Mouse (Mus musculus): ENCODE data around the gene Klf8. TPM values are rescaled to one million over a fixed set of nuclear protein-coding genes. Genes with fewer than 3 reads are reported as not detected.

The Klf8 gene
- polyA plus RNA-seq, 1 experiment from 2014 or later = 0.90 TPM

- Histone ChIP-seq H3K27ac (no peak overlapping the region), H3K4me3 (peak overlapping the region; percentile 55), H3K4me1 (0 out of 2 replicates have a peak, but pooled peaks cover 3% of the 10 kb centered on the region), H3K9me3 (replicated peaks) (no peaks in the 10 kb centered on the region), H3K36me3 (no peaks in the 10 kb centered on the region), H3K27me3 (ENCODE audit: low read depth, poor library complexity, severe bottlenecking) (peaks cover 69% of the 10 kb centered on the region)
- WGBS = 10% methylated on average over 15 of the region's 15 CpGs
- peak; percentile 39 for DNase-seq (ENCODE audit: low spot score)
Observed at GRCm38 (mm10) chrX:153360216-153360590, 122.9 kb downstream of the Klf8 start.

- no peaks in the 10 kb centered on the region for H3K36me3 ChIP-seq
- DNase-seq (ENCODE audit: low spot score) = no peak
- 20% methylated on average over 9 of the region's 9 CpGs for WGBS
- H3K4me1 ChIP-seq = 0 out of 2 replicates have a peak, but pooled peaks cover 3% of the 10 kb centered on the region
- peaks cover 63% of the 10 kb centered on the region for H3K27me3 ChIP-seq (ENCODE audit: low read depth, poor library complexity, severe bottlenecking)
- H3K27ac ChIP-seq = no peak overlapping the region
- H3K4me3 ChIP-seq = peak overlapping the region; percentile 55
- H3K9me3 ChIP-seq (replicated peaks) = no peaks in the 10 kb centered on the region
Observed at GRCm38 (mm10) chrX:153360666-153361269, 123.5 kb downstream of the Klf8 start.

- Histone ChIP-seq H3K4me3 (no peak overlapping the region), H3K27ac (no peak overlapping the region), H3K4me1 (no peaks in the 10 kb centered on the region), H3K27me3 (ENCODE audit: low read depth, poor library complexity, severe bottlenecking) (peaks cover 12% of the 10 kb centered on the region), H3K9me3 (replicated peaks) (no peaks in the 10 kb centered on the region), H3K36me3 (no peaks in the 10 kb centered on the region)
- DNase-seq (ENCODE audit: low spot score) = no peak
- WGBS = 41% methylated on average over 5 of the region's 5 CpGs
Observed at GRCm38 (mm10) chrX:153366754-153367153, 129.5 kb downstream of the Klf8 start.

- WGBS = 32% methylated on average over 8 of the region's 8 CpGs
Observed at GRCm38 (mm10) chrX:153369780-153370179, 132.5 kb downstream of the Klf8 start.

DNA sequence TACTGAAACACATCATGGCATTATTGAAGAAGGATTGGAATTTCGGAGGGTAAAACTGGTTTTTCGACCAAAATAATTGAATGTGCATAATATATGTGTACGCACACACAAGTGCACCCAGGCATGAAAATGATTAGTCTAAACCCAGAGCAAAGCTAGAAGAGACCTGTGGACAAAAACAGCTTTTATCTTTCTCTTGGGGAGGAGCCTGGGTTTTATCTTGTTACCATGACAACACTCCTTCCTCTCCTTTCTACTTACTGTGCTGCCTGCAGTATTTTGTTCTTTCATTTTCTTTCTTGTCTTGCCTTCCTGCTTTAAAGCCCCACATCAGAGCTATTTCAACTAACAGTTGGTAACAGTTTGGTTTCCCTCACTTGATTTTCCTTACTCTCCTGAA lies 137.8 kb downstream of the Klf8 start:
- 88% methylated on average over 3 of the region's 3 CpGs for WGBS
- H3K36me3 ChIP-seq = no peaks in the 10 kb centered on the region
- DNase-seq (ENCODE audit: low spot score) = no peak
- peaks cover 5% of the 10 kb centered on the region for H3K27me3 ChIP-seq (ENCODE audit: low read depth, poor library complexity, severe bottlenecking)
- no peak overlapping the region for H3K27ac ChIP-seq
- no peaks in the 10 kb centered on the region for H3K4me1 ChIP-seq
- no peaks in the 10 kb centered on the region for H3K9me3 ChIP-seq (replicated peaks)
- H3K4me3 ChIP-seq = no peak overlapping the region

More at GRCm38 (mm10) chrX:153369780-153370179, 132.5 kb downstream of the Klf8 start:
- H3K4me1 ChIP-seq = no peaks in the 10 kb centered on the region
- peaks cover 3% of the 10 kb centered on the region; the same call in 1 of the 2 replicates for H3K27me3 ChIP-seq (ENCODE audit: low read depth, poor library complexity, severe bottlenecking)
- no peak for DNase-seq (ENCODE audit: low spot score)
- H3K36me3 ChIP-seq = no peaks in the 10 kb centered on the region
- no peaks in the 10 kb centered on the region for H3K9me3 ChIP-seq (replicated peaks)
- no peak overlapping the region for H3K27ac ChIP-seq
- no peak overlapping the region for H3K4me3 ChIP-seq

GRCm38 (mm10) chrX:153381753-153382152 lies 144.5 kb downstream of the Klf8 start:
- Histone ChIP-seq H3K4me3 (no peak overlapping the region), H3K27ac (no peak overlapping the region), H3K27me3 (ENCODE audit: low read depth, poor library complexity, severe bottlenecking) (peaks cover 15% of the 10 kb centered on the region), H3K4me1 (no peaks in the 10 kb centered on the region), H3K9me3 (replicated peaks) (no peaks in the 10 kb centered on the region), H3K36me3 (no peaks in the 10 kb centered on the region)
- WGBS = 72% methylated on average over 3 of the region's 3 CpGs
- DNase-seq (ENCODE audit: low spot score) = no peak

- no peaks in the 10 kb centered on the region for H3K4me1 ChIP-seq
- no peak for DNase-seq (ENCODE audit: low spot score)
- 54% methylated on average over 2 of the region's 2 CpGs for whole genome bisulfite sequencing
- no peak overlapping the region for H3K4me3 ChIP-seq
- no peak overlapping the region for H3K27ac ChIP-seq
- peaks cover 18% of the 10 kb centered on the region for H3K27me3 ChIP-seq (ENCODE audit: low read depth, poor library complexity, severe bottlenecking)
- no peaks in the 10 kb centered on the region for H3K9me3 ChIP-seq (replicated peaks)
- H3K36me3 ChIP-seq = no peaks in the 10 kb centered on the region
Observed at GRCm38 (mm10) chrX:153389291-153389690, 152.0 kb downstream of the Klf8 start.

- Histone ChIP-seq H3K4me3 (no peak overlapping the region), H3K27me3 (ENCODE audit: low read depth, poor library complexity, severe bottlenecking) (peaks cover 54% of the 10 kb centered on the region), H3K27ac (no peak overlapping the region), H3K4me1 (no peaks in the 10 kb centered on the region), H3K36me3 (no peaks in the 10 kb centered on the region), H3K9me3 (replicated peaks) (no peaks in the 10 kb centered on the region)
- 90% methylated on average over 5 of the region's 5 CpGs for WGBS
- no peak for DNase-seq (ENCODE audit: low spot score)
Observed at GRCm38 (mm10) chrX:153417067-153417466, 179.8 kb downstream of the Klf8 start.

DNA sequence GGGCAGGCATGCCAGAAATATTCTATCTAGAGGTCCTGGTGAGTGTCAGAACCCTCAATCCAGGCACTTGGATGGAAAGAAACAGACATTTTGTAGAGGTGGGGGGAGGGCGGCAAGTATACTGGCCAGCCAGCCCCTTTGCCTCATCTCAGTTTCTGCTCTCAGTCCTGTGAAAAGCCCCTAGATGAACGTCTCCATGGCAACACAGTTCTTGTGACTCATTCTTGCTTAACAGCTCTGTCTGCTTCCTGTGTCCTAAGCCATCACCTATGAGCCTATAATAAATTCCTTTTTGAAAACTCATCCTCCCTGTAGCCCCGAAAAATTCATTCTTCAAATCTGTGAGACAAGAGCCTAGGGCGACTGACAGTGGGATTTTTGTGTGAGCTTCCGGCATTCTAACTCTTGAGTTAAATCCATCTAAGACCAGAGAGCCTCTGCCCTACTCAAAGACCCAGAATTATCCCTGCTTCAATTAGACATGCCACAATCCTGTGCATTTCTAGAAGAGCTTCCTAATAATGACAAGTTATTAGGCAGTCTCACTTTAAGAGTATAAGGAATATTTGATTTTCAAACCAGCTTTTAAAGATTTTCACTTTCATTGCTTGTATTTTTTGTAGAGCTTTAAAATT lies 196.5 kb downstream of the Klf8 start:
- WGBS = 42% methylated on average over 5 of the region's 5 CpGs
- no peaks in the 10 kb centered on the region for H3K9me3 ChIP-seq (replicated peaks)
- peaks cover 4% of the 10 kb centered on the region; the same call in 1 of the 2 replicates for H3K4me1 ChIP-seq
- H3K27ac ChIP-seq = no peak overlapping the region
- no peaks in the 10 kb centered on the region for H3K36me3 ChIP-seq
- H3K4me3 ChIP-seq = no peak overlapping the region
- peaks cover 15% of the 10 kb centered on the region; the same call in 1 of the 2 replicates for H3K27me3 ChIP-seq (ENCODE audit: low read depth, poor library complexity, severe bottlenecking)
- DNase-seq (ENCODE audit: low spot score) = peak; percentile 29

DNA sequence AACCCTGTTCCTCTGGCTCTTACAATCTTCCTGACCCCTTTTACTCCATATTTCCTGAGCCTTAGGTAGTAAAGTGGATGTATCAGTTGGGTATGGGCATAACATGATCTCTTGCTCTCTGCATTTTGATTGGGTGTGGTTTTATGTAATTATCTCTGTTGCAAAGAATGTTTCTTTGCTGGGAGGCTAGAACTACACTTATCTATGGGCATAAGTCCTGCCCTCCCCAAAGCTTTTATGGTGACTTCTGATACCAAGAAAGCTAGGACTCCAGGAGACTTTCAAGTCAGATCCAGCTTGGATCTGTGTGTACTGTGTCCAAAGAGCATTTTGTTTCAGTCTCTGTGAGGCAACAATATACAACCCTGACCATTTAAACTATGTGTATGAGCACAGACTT lies 202.3 kb downstream of the Klf8 start:
- H3K27me3 ChIP-seq (ENCODE audit: low read depth, poor library complexity, severe bottlenecking) = 0 out of 2 replicates have a peak, but pooled peaks cover 4% of the 10 kb centered on the region
- H3K4me3 ChIP-seq = no peak overlapping the region
- H3K9me3 ChIP-seq (replicated peaks) = no peaks in the 10 kb centered on the region
- H3K36me3 ChIP-seq = no peaks in the 10 kb centered on the region
- no peaks in the 10 kb centered on the region for H3K4me1 ChIP-seq
- H3K27ac ChIP-seq = no peak overlapping the region
- DNase-seq (ENCODE audit: low spot score) = no peak

GRCm38 (mm10) chrX:153440018-153440417 lies 202.8 kb downstream of the Klf8 start:
- no peaks in the 10 kb centered on the region for H3K4me1 ChIP-seq
- no peaks in the 10 kb centered on the region for H3K36me3 ChIP-seq
- H3K27me3 ChIP-seq (ENCODE audit: low read depth, poor library complexity, severe bottlenecking) = 0 out of 2 replicates have a peak, but pooled peaks cover 4% of the 10 kb centered on the region
- DNase-seq (ENCODE audit: low spot score) = no peak
- WGBS = 90% methylated on average over 3 of the region's 3 CpGs
- H3K9me3 ChIP-seq (replicated peaks) = no peaks in the 10 kb centered on the region
- no peak overlapping the region for H3K4me3 ChIP-seq
- H3K27ac ChIP-seq = no peak overlapping the region

Data from limb, embryonic 10.5 days (tissue).